Mouse (Mus musculus): ENCODE results near the gene Ptger1.

Ptger1 gene

DNA sequence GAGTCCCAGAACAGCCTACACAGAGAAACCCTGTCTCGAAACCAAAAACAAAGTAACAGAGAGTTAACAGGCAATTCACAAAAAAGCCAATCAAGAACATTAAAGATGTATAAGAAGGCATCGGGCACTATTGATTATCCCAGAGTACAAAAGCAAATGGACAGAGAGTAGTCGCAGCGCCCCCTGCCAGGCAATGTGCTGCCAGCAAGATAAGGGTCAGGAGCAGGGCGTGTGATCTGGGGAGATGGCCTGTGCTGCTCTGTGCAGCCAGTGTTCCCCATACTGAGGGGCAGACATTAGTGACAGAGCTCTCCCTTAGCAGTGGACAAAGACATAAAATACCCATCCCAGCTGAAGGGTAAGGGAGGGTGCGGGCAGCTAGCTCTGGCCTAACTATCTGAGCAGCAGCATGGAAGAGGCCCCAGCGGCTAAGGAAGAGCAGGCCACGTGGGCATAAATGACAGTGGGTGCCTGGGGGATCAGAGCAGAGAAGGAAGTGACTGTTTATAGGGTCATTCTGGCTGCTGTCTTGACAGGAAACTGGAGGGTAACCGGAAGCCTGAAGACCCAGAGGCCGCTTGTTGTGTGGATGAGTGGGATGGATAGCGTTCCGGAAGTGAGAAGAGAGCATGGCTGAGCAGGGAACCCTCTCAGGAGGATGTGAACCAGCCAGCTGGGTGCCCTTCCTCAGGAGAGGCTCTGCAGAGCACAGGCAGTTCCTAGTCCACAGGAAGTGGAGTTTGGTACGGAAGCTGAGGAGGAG lies 9.8 kb upstream of the Ptger1 start:
- no peak for DNase-seq

DNA sequence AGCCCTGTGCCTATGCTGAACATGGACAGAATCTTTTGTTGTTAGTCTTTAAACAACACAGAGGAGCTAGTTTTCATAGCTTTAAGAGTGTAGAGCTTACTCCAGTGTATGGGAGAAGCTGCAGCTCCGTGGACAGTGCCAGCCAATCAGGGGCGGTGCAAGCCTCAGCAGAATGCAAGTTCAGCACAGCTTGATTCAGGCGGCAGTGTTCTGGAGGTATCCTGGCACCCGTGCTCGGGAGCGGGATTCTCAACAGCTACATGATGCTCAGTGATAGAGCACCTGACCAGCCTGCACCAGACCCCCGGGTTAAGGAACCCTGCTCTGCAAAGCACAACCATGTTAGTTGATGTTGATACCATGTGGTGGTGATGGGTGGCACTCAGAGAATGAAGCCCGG lies 5.9 kb upstream of the Ptger1 start:
- DNase-seq: no peak

DNA sequence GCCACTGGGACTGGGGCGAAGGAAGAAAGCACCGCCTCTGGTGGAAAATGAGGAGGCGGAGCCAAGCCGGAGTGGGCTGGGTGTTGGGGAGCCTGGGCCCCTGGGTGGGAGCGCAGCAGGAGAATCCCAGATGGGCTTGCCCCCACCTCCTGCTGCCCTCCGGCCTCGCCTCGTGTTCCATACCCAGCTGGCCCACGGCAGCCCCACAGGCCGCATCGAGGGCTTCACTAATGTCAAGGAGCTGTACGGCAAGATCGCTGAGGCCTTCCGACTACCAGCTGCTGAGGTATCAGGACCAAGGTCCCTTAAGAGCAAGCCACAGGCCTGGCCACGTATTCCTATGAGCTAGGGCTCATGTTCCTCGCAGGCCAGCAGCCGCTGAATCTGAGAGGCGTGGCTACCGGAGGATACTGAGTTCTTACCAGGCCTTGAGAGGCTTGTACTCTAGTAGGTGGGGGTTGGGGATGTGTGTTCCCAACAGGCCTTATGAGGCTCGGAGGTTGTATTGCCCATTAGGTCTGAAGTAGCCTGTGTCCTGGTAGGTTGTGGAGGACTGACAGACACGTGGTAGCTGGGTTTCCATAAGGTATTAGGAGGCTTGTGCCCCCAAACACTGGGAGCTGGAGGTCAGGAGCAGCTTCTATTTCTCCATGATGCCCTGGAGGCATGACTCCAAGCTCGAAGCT lies 5.3 kb upstream of the Ptger1 start:
- no peak for DNase-seq

DNA sequence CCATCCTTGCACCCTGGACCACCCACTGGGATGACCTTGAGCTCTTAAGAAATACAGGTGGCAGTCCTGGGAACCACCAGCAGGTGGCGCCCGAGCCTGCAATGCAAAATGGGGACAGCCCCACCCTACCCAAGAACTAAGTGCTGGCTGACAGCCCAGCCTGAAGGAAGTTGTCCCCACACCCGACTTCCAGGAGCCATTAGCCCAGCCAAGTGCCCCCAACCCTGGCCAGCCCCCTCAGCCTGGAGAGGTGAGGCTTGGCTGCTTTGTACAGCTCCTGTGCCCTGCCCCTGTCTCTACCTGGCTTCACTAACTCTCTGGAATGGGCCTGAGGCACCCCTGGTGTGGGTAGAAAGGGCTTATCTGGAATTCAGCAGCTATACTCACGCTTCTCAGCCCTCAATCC lies 4.1 kb upstream of the Ptger1 start:
- peak; percentile 88 for DNase-seq

DNA sequence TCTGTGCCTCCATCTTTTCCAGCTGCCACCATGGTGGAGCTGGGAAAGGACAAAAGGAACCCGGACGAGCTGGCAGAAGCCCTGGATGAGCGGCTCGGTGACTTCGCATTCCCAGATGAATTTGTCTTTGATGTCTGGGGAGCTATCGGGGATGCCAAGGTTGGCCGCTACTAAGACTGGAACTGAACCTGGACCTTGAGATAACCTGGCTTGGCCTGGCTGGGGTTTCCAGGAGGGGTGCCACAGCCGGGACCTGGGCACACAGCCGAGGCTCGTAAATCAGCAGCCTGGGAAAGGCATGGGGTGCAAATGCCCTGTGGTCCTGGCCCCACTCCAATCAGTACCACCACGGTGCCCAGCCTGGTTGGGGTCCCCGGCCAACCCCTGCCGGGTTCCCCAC lies 2.4 kb upstream of the Ptger1 start:
- no peak for DNase-seq

DNA sequence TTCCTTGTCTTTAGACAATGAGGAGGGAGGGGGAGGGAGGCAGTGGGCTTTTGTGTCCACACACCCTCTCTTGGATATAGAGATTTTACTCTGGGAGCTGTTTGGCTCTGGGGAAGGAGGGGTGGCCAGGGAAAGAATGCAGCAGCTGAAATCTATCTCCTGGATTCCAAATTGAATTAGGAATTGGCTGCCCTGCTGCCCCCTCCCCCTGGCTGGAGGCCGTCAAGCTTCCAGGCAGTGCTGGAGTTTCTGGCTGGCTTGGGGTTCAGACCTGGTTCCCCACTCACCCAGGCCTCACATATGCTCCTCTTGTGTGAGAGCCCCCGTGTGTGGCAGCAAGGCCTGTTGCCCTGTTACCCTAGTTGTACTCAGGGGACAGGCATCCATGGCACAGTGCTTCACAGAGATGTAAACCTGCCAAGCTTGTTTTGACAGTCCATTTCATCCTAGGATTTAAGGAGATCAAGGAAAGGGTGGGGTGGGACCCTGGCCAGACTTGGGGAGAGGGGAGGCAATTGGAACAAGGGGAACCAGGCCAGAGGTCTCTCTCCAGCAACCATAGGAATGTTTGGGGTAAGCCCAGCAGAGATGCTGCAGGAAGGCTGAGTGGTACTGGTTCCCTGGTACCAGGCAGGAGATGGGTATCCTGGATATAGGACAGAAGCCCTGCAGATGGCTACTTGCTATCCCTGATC lies 1.4 kb upstream of the Ptger1 start:
- DNase-seq: no peak

DNA sequence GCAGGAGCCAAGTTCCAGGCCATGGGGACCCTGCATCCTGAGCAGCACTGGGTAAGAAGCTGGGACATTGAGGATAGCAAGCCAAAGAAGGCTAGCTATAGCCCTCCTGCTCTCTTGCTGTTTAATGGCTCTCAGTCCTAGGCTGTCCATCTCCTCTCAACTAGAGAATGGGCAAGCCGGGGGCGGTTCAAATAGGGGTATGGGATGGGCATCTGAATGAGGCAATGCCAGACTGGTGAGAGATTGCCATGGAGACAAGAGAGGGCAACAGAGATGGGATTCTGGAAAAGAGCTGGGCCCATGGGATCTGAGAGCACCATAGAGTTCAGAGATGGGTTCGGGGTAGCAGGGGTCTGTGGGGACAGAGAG lies 372 bp downstream of the Ptger1 start:
- no peak for DNase-seq

DNA sequence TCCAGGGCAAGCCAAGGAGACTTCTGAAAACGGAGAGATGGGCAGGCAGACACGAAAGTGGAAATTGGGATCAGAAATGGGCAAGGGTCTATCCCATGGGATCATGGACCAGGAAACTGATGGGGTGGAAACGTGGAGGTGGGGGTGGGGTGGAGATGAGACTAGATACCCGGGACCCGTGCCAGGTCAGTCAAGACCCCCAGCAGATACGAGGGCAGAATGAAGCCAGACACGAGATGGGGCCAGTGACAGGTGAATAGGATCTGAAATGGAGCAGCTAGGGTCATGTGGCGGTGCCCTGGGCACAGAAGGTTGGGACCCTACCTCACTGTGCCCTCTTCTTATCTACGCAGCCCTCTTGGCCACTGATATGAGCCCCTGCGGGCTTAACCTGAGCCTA lies 1.0 kb downstream of the Ptger1 start:
- DNase-seq: no peak

DNA sequence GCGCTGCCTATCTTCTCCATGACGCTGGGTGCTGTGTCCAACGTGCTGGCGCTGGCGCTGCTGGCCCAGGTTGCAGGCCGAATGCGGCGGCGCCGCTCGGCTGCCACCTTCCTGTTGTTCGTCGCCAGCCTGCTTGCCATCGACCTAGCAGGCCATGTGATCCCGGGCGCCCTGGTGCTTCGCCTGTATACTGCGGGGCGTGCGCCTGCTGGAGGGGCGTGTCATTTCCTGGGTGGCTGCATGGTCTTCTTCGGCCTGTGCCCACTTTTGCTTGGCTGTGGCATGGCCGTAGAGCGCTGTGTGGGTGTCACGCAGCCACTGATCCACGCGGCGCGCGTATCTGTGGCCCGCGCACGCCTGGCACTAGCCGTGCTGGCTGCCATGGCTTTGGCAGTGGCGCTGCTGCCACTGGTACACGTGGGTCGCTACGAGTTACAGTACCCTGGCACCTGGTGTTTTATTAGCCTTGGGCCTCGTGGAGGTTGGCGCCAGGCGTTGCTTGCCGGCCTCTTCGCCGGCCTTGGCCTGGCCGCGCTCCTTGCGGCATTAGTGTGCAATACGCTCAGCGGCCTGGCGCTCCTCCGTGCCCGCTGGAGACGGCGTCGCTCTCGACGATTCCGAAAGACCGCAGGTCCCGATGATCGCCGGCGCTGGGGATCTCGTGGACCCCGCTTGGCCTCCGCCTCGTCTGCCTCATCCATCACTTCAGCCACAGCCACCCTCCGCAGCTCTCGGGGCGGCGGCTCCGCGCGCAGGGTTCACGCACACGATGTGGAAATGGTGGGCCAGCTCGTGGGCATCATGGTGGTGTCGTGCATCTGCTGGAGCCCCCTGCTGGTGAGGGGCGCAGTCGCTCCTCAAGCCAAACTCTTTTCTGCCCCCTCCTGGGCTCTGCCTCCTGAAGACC lies 1.8 kb downstream of the Ptger1 start:
- DNase-seq: peak; percentile 32

DNA sequence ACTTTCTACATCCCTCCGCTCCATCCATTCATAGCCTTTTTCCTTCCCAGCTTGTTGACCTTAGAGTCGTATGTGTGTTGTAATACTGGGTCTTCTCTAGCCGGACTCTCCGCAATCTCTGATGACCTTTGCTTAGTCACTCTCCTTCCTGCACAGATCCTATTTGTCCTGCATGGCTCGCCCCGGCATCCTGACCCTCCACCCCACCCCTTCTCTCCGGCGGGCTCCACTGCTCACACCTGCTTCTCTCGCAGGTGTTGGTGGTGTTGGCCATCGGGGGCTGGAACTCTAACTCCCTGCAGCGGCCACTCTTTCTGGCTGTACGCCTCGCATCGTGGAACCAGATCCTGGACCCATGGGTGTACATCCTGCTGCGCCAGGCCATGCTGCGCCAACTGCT lies 2.5 kb downstream of the Ptger1 start:
- DNase-seq: no peak

DNA sequence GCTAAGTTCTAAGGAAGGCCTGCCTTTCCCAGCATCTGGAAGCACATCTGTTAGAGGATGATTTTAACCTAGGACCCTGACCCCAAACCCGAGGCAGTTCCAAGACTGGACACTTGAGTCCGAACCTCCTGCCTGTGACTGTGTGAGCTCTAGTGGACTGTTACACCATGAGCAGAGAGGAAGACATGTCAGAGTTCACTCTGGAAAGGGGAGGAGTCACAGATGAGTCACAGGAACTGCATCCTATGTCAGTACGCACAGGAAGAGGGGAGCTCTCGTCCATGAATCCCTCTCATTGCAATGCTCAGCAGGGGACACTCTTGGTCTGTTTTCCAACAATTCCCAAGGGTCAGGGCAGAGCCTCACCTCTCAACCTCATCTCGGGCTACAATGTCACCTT lies 6.5 kb downstream of the Ptger1 start:
- no peak for DNase-seq

DNA sequence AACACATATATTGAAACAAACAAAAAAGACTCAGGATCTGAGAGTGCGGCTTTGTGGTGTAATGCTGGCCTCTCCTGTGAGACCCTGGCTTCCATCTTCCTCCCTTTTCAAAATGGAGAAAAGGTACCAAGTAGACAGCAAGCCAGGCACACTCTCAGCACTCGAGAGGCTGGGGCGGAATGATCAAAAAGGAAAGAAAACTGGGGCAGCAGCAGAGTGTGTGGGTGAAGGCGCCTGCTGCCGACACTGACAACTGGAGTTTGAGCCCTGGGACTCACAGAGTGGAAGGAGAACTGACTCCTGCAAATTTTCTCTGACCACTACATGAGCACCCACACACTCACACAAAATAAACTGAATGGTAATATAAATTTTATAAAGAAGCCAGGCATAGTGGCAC lies 8.0 kb downstream of the Ptger1 start:
- no peak for DNase-seq

DNA sequence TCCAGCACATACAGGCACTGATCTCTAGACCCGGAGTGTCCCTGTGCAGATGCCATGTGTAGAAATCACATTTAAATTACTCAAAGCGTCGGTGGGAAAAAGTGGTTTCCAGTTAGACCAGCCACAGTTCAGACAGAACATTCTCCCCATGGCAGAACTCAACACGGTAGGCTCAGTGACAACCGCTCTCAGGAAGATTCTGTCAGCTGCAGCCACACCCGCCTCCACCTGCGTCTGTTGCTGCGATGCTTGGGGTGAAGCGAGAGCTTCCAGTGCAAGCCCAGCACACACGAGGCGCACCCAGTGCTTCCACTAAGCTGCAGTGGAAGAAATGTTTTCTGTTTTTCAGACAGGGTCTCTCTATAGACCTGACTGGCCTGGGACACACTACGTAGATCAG lies 13.4 kb downstream of the Ptger1 start:
- no peak for DNase-seq

DNA sequence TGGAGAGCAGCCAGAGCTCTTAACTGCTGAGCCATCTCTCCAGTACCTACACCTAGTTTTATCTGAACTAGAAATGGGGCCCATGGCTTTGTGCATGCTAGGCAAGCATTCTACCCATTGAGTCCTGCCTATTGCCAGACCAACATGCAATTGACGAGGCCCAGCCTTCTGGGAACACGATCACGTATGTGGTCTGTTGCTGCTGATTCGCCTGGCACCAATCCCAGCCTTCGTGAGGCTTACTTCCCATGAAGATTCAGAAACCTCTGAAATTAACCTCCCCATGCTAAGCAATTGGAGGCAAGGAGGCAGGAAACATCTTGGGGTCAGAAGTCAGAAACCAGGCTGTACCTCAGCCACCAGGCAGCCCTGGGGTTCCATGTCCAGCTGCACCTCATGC lies 14.1 kb downstream of the Ptger1 start:
- no peak for DNase-seq

DNA sequence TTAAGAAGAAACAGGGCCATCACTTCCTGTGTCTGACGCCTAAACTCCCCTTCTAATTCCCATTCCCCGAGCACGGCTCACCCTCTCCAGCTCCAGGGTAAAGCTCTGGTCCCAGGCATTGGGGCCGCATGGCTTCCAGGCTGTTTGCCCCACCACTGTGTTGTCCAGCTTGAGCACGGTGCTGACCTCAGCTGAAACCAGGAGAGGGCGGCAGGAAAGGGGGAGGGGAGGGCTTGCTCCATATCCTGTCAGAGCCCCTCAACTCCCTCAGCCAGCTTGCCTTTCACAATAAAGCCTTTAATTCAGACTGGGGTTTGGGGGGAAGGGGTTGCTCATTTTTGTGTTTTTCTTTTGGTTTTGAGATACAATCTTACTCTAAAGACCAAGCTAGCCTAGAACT lies 14.6 kb downstream of the Ptger1 start:
- no peak for DNase-seq

DNA sequence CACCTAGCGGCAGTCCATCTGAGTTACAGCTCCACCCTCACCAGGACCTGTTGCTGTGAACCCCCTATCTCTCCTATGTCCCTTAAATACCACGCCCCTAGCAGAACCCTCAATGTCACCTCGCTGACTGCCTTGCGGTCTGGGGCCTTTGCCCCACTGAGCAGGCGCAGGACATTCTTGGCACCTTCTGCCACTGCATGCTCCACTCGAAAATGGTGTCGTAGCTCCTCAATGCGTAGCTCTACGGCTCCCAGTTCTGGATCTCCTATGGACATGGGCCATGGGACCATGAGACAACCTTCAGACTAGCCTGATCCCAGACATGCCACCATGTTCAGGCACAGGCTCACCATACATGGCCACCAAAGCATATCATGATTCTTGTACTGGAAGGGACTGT lies 18.0 kb downstream of the Ptger1 start:
- no peak for DNase-seq

DNA sequence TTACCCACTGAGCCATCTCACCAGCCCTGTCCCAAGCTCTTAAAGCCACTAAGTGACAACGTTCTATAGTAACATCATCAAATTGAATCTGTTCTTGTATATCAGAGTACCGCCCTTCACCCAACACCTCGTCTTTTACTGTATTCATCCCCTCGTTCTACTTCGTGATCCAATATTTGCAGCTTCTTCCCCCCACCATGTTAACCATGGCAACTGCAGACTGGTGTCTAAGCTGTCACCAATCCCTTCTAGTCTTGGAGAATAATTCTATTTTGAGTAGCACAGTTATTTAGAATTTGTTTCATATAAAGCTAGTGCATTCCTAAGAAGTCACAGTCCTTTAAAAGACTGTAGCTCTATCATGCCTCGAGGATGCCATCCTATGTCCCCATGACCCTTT lies 22.8 kb downstream of the Ptger1 start:
- no peak for DNase-seq

DNA sequence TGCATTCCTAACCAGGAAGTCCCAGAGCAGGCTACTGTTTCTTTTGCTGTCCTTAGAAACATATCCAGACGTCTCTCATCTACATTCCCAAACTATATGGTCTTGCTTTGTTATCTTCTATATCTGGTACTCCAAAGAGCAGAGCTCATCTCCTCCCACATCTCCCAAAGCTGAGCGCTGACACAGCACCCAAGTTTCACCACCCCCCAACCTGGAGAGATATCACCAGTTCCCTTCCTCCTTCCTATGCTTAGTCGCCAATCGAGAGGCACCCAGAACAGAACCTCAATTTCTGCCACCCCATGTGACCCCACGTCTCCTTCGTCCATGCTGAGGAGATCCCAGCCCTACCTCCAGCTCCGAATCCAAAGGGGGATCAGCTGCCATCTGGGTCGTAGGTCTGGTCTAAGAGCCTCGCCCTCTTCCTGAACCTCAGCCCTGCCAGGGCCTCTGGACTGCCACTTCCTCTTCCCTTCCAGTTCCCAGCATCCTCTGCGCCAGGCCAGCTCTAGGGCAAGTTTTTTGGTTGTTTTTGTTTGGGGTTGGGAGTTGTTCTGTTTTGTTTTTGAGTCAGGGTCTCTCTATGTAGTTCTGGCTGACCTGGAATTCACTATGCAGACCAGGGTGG lies 27.2 kb downstream of the Ptger1 start:
- no peak for DNase-seq

DNA sequence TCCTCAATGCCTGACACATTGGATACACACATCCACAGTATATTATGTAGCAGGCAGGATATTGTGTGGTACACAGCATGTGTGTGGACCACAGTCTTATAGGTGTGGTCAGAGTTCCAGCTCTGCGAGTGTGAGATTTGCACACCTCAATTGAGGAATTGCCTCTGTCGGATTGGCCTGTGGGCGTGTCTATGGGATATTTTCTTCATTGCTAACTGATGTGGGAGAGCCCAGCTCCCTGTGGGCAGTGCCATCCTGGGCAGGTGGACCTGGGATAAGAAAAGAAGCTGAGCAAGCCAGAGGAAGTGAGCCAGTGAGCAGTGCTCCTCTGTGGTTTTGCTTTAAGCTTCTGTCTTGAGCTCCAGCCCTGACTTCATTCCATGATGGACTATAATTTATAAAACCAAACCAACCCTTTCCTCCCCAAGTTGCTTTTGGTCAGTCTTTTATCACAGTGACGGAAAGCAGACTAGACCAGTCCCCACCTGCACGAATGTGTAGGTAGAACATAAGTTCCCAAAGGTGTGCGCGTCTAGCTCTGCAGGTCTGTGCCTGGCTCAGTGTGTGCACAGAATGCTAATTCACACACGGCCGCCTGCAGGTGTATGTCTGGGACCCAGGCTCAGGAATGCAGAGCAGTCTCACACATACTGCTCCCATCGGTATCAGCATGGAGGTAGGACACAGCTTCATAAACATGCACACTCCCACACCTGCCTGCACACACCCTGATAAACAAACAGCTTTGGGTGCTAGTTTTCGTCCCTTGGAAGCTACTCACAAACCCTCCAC lies 28.1 kb downstream of the Ptger1 start:
- no peak for DNase-seq

DNA sequence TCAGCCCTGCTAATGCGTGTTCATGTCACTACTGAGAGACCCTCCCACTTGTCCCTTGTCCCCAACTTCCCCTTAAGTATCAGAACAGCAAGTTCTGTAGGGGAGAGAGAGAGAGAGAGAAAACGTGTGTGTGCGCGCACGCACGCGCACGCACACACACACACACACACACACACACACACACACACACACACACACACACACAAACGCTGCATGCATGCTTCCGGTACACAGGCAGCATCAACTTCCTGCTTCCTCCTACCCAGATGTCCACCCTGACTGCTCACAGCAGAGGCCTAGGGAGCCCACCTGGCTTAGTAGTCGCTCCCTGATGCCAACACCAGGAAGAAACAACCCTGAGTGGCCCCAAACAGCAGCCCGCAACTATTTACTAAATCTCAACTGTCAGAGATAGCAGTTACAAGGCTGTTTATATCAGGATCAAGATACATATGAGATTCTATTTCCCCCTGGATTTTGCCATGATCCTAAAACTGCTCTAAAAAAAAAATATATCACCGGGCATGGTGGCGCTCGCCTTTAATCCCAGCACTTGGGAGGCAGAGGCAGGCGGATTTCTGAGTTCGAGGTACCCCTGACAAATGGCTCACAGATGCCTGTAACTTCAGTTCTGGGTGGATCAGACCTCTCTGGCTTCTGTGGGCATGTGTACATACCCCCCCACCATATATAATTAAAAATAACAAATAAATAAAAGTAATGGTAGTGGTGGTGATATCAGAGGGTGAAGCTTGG lies 29.1 kb downstream of the Ptger1 start:
- no peak for DNase-seq

Data from cerebellum, adult 8-10 months (tissue).